Mouse (Mus musculus) splenic B cell, adult 2 months (primary cell): Measurements from ENCODE around the gene Gbp9.
"Not testable (repeated sequence)": the region's sequence is repeated elsewhere in the genome, so short reads cannot be mapped to it uniquely, and the experiment has no call there.

Experiments used
- DNase-seq: peaks from one replicate; pipeline ENCODE4 v3.0.0-alpha.2; 2011; ENCODE audit warnings: low read depth, low spot score
- H3K27me3 ChIP-seq: 2 replicates; pipeline ENCODE4 v1.6.1; 2012; ENCODE audit warnings: mild to moderate bottlenecking, low read length, moderate library complexity, mixed read lengths; ENCODE audit not compliant: control insufficient read depth, poor library complexity, insufficient read depth, severe bottlenecking
- H3K36me3 ChIP-seq: 2 replicates; pipeline ENCODE4 v1.6.1; 2012; ENCODE audit warnings: mild to moderate bottlenecking, low read length, moderate library complexity, mixed read lengths; ENCODE audit not compliant: control insufficient read depth, poor library complexity, insufficient read depth, severe bottlenecking

The Gbp9 gene

GRCm38 (mm10) chr5:105109775-105110174 lies 29.6 kb downstream of the Gbp9 start:
- H3K27me3 ChIP-seq, DNase-seq, H3K36me3 ChIP-seq: not testable (repeated sequence)

GRCm38 (mm10) chr5:105105689-105106088 lies 33.6 kb downstream of the Gbp9 start:
- DNase-seq, H3K27me3 ChIP-seq, H3K36me3 ChIP-seq: not testable (repeated sequence)

- H3K36me3 ChIP-seq = peaks cover 8% of the 10 kb centered on the region
- no peak for DNase-seq
- H3K27me3 ChIP-seq = no peaks in the 10 kb centered on the region
These were observed 57.4 kb downstream of the Gbp9 start for GRCm38 (mm10) chr5:105081900-105082299.

- not testable (repeated sequence) for H3K36me3 ChIP-seq, DNase-seq
These were observed 71.0 kb downstream of the Gbp9 start for GRCm38 (mm10) chr5:105068356-105068755.

GRCm38 (mm10) chr5:105064443-105064842 lies 74.9 kb downstream of the Gbp9 start:
- DNase-seq, H3K36me3 ChIP-seq, H3K27me3 ChIP-seq: not testable (repeated sequence)

More at GRCm38 (mm10) chr5:105068356-105068755, 71.0 kb downstream of the Gbp9 start:
- H3K27me3 ChIP-seq = not testable (repeated sequence)

GRCm38 (mm10) chr5:105063321-105063720 lies 76.0 kb downstream of the Gbp9 start:
- Histone ChIP-seq H3K36me3 (no peaks in the 10 kb centered on the region), H3K27me3 (no peaks in the 10 kb centered on the region; the same call in 1 of the 2 replicates)
- DNase-seq = no peak

GRCm38 (mm10) chr5:105062403-105062802 lies 76.9 kb downstream of the Gbp9 start:
- not testable (repeated sequence) for H3K27me3 ChIP-seq, DNase-seq, H3K36me3 ChIP-seq

GRCm38 (mm10) chr5:105060224-105060623 lies 79.1 kb downstream of the Gbp9 start:
- no peaks in the 10 kb centered on the region; the same call in 1 of the 2 replicates for H3K27me3 ChIP-seq
- H3K36me3 ChIP-seq = no peaks in the 10 kb centered on the region
- no peak for DNase-seq

- no peak for DNase-seq
- no peaks in the 10 kb centered on the region for H3K36me3 ChIP-seq
- no peaks in the 10 kb centered on the region; the same call in 1 of the 2 replicates for H3K27me3 ChIP-seq
These were observed 84.1 kb downstream of the Gbp9 start for GRCm38 (mm10) chr5:105055279-105055678.

- DNase-seq = peak; percentile 49
- not testable (repeated sequence) for H3K36me3 ChIP-seq, H3K27me3 ChIP-seq
These were observed 85.7 kb downstream of the Gbp9 start for GRCm38 (mm10) chr5:105053471-105054169.

- no peaks in the 10 kb centered on the region for H3K36me3 ChIP-seq
- no peak for DNase-seq
These were observed 107.0 kb downstream of the Gbp9 start for GRCm38 (mm10) chr5:105032362-105032761.

More at GRCm38 (mm10) chr5:105032362-105032761, 107.0 kb downstream of the Gbp9 start:
- H3K27me3 ChIP-seq = no peaks in the 10 kb centered on the region
